Mouse (Mus musculus) G1E (cell line): ENCODE measurements around the gene Mpp5.

ENCODE experiments used
- CTCF ChIP-seq: IDR thresholded peaks from 2 replicates; pipeline ENCODE4 v1.5.1; 2012; ENCODE audit warnings: low read depth, low read length, inconsistent platforms, mixed read lengths
- GATA1 ChIP-seq: IDR thresholded peaks from 2 replicates; pipeline ENCODE4 v1.6.1; 2012; ENCODE audit warnings: borderline replicate concordance, low read length, inconsistent platforms, mixed read lengths
- GATA2 ChIP-seq: IDR thresholded peaks from 2 replicates; pipeline ENCODE4 v1.6.1; 2012; ENCODE audit warnings: low read depth, low read length, inconsistent platforms, borderline replicate concordance
- TAL1 ChIP-seq: conservative IDR thresholded peaks from 2 replicates; pipeline ENCODE4 v1.6.1; 2012; ENCODE audit warnings: low read depth, low read length, inconsistent platforms, mixed read lengths

DNA sequence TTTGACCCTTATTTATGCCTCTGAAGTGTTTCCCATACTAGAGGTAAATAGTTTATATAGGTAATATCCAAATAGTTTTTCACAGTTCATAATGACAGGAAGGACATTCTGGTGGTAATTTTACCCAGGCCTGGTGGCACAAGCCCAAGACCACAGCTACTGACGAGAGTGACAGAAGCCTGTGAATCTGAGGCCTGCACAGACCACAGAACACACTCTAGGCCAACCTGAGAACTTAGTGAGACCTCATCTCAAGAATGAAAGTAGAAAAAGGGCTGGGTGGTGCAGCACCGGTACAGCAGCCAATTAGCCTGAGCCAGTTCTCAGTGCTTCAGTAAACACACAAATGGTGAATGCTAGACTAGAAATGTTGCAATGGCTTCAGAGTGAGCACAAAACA lies 30.9 kb upstream of the Mpp5 start:
- no peak for TF ChIP-seq CTCF
- no peak for TF ChIP-seq TAL1
- TF ChIP-seq GATA1 = no peak
- no peak for TF ChIP-seq GATA2
